Mouse (Mus musculus) MEL (cell line): ENCODE data around the gene Nup210l. TPM values are rescaled to one million over a fixed set of nuclear protein-coding genes. Genes with fewer than 3 reads are reported as not detected.

Source experiments
- DNase-seq: peaks from one replicate; pipeline ENCODE4 v3.0.0; 2011; ENCODE audit warnings: low read depth, low spot score
- H3K27ac ChIP-seq: 2 replicates; pipeline ENCODE4 v1.5.1; 2012; ENCODE audit warnings: low read depth, mild to moderate bottlenecking, control low read depth, low read length, moderate library complexity; ENCODE audit not compliant: control insufficient read depth
- H3K27me3 ChIP-seq, 2 experiments: fragments of 150-350 bp in 1 of 2; sonication (generic) in 1 of 2; 2 replicates each; pipeline ENCODE4 v1.6.1; 2012; ENCODE audit warnings: low read length in 2 of 2, mild to moderate bottlenecking in 2 of 2, improper control_type of control experiment in 1 of 2, moderate library complexity in 1 of 2; ENCODE audit not compliant: insufficient read depth in 2 of 2, control insufficient read depth in 1 of 2
- H3K36me3 ChIP-seq, 2 experiments: 2 replicates each; pipeline ENCODE4 v1.6.1; 2012 to 2014; ENCODE audit warnings: low read length in 2 of 2, improper control_type of control experiment in 1 of 2, inconsistent platforms in 1 of 2, mild to moderate bottlenecking in 1 of 2; ENCODE audit not compliant: insufficient read depth in 2 of 2, control insufficient read depth in 1 of 2
- H3K4me1 ChIP-seq, 2 experiments: fragments of 150-350 bp in 1 of 2; sonication (generic) in 1 of 2; 2 replicates each; pipeline ENCODE4 v1.6.1; 2012; ENCODE audit warnings: low read length in 2 of 2, improper control_type of control experiment in 1 of 2, mild to moderate bottlenecking in 1 of 2; ENCODE audit not compliant: insufficient read depth in 2 of 2, control insufficient read depth in 1 of 2
- H3K4me3 ChIP-seq, 2 experiments: fragments of 150-350 bp in 1 of 2; sonication (generic) in 1 of 2; 2 replicates each; pipeline ENCODE4 v1.5.1; 2012; ENCODE audit warnings: low read depth in 2 of 2, low read length in 2 of 2, mild to moderate bottlenecking in 2 of 2, moderate library complexity in 2 of 2, control low read depth in 1 of 2, improper control_type of control experiment in 1 of 2; ENCODE audit not compliant: control insufficient read depth in 1 of 2, insufficient read depth in 1 of 2
- H3K79me2 ChIP-seq: 2 replicates; pipeline ENCODE4 v1.6.1; 2012; ENCODE audit warnings: mild to moderate bottlenecking, low read length, moderate library complexity; ENCODE audit not compliant: control insufficient read depth, poor library complexity, insufficient read depth
- H3K9ac ChIP-seq: 2 replicates; pipeline ENCODE4 v1.6.1; 2012; ENCODE audit warnings: low read depth, mild to moderate bottlenecking, control low read depth, low read length, moderate library complexity; ENCODE audit not compliant: control insufficient read depth, poor library complexity, severe bottlenecking
- H3K9me3 ChIP-seq: fragments of 150-350 bp; sonication (generic); replicated peaks from 2 replicates; pipeline ENCODE4 v1.6.1; 2012; ENCODE audit warnings: mild to moderate bottlenecking, low read length, improper control_type of control experiment, moderate library complexity; ENCODE audit not compliant: insufficient read depth
- E2F4 ChIP-seq: IDR thresholded peaks from 2 replicates; pipeline ENCODE4 v1.6.1; 2011; ENCODE audit warnings: low read depth, low read length, improper control_type of control experiment, borderline replicate concordance
- EP300 ChIP-seq, 2 experiments: IDR thresholded peaks; 2 replicates each; pipeline ENCODE4 v1.6.1; 2011; ENCODE audit warnings: improper control_type of control experiment in 2 of 2, low read length in 2 of 2, low read depth in 1 of 2, mild to moderate bottlenecking in 1 of 2
- ETS1 ChIP-seq: IDR thresholded peaks from 2 replicates; pipeline ENCODE4 v1.6.1; 2012; ENCODE audit warnings: low read depth, mild to moderate bottlenecking, inconsistent platforms, low read length, improper control_type of control experiment, moderate library complexity
- GABPA ChIP-seq: IDR thresholded peaks from 2 replicates; pipeline ENCODE4 v1.6.1; 2012; ENCODE audit warnings: low read depth, mild to moderate bottlenecking, inconsistent platforms, low read length, improper control_type of control experiment, moderate library complexity
- GATA1 ChIP-seq: IDR thresholded peaks from 2 replicates; pipeline ENCODE4 v1.6.1; 2011; ENCODE audit warnings: low read depth, low read length, improper control_type of control experiment
- JUND ChIP-seq: IDR thresholded peaks from 2 replicates; pipeline ENCODE4 v1.6.1; 2011; ENCODE audit warnings: low read depth, mild to moderate bottlenecking, improper control_type of control experiment, low read length
- KAT2A ChIP-seq: conservative IDR thresholded peaks from 2 replicates; pipeline ENCODE4 v1.6.1; 2012; ENCODE audit warnings: low read depth, low read length, improper control_type of control experiment, inconsistent platforms
- MAFK ChIP-seq: IDR thresholded peaks from 2 replicates; pipeline ENCODE4 v1.6.1; 2011; ENCODE audit warnings: low read depth, mild to moderate bottlenecking, low read length, improper control_type of control experiment, borderline replicate concordance
- MAX ChIP-seq: IDR thresholded peaks from 2 replicates; pipeline ENCODE4 v1.6.1; 2011; ENCODE audit warnings: low read length, improper control_type of control experiment
- MAZ ChIP-seq: IDR thresholded peaks from 2 replicates; pipeline ENCODE4 v1.6.1; 2012; ENCODE audit warnings: low read depth, mild to moderate bottlenecking, inconsistent platforms, low read length, improper control_type of control experiment
- MYB ChIP-seq: IDR thresholded peaks from 2 replicates; pipeline ENCODE4 v1.6.1; 2011; ENCODE audit warnings: mild to moderate bottlenecking, low read depth, low read length, improper control_type of control experiment
- NELFE ChIP-seq: IDR thresholded peaks from 2 replicates; pipeline ENCODE4 v1.6.1; 2011; ENCODE audit warnings: low read depth, low read length, improper control_type of control experiment
- NRF1 ChIP-seq: IDR thresholded peaks from 2 replicates; pipeline ENCODE4 v1.6.1; 2014; ENCODE audit warnings: low read depth, mild to moderate bottlenecking, inconsistent platforms, low read length, improper control_type of control experiment, moderate library complexity; ENCODE audit not compliant: poor library complexity, insufficient read depth, severe bottlenecking
- RAD21 ChIP-seq: IDR thresholded peaks from 2 replicates; pipeline ENCODE4 v1.6.1; 2011; ENCODE audit warnings: mild to moderate bottlenecking, low read depth, low read length, improper control_type of control experiment
- RCOR1 ChIP-seq: IDR thresholded peaks from 2 replicates; pipeline ENCODE4 v1.6.1; 2012; ENCODE audit warnings: low read depth, mild to moderate bottlenecking, inconsistent platforms, low read length, improper control_type of control experiment
- SIN3A ChIP-seq: IDR thresholded peaks from 2 replicates; pipeline ENCODE4 v1.6.1; 2012; ENCODE audit warnings: low read length, improper control_type of control experiment, inconsistent platforms
- TAL1 ChIP-seq: IDR thresholded peaks from 2 replicates; pipeline ENCODE4 v1.6.1; 2012; ENCODE audit warnings: mild to moderate bottlenecking, inconsistent platforms, low read length, moderate library complexity, mixed read lengths
- TBP ChIP-seq: IDR thresholded peaks from 2 replicates; pipeline ENCODE4 v1.8.0; 2011; ENCODE audit warnings: low read depth, low read length, improper control_type of control experiment
- TCF12 ChIP-seq: IDR thresholded peaks from 2 replicates; pipeline ENCODE4 v1.6.1; 2014; ENCODE audit warnings: low read depth, mild to moderate bottlenecking, inconsistent platforms, low read length, improper control_type of control experiment, moderate library complexity
- UBTF ChIP-seq: IDR thresholded peaks from 2 replicates; pipeline ENCODE4 v1.6.1; 2012; ENCODE audit warnings: low read depth, mild to moderate bottlenecking, inconsistent platforms, low read length, improper control_type of control experiment, moderate library complexity, borderline replicate concordance; ENCODE audit not compliant: insufficient read depth
- USF2 ChIP-seq, 2 experiments: IDR thresholded peaks; 2 replicates each; pipeline ENCODE4 v1.6.1; 2011 to 2012; ENCODE audit warnings: improper control_type of control experiment in 2 of 2, low read length in 2 of 2, borderline replicate concordance in 1 of 2, inconsistent platforms in 1 of 2, low read depth in 1 of 2, mild to moderate bottlenecking in 1 of 2; ENCODE audit not compliant: insufficient read depth in 1 of 2
- ZC3H11A ChIP-seq: IDR thresholded peaks from 2 replicates; pipeline ENCODE4 v1.6.1; 2012; ENCODE audit warnings: low read depth, mild to moderate bottlenecking, inconsistent platforms, low read length, improper control_type of control experiment
- polyA plus RNA-seq, 2 experiments: library from polyadenylated mRNA; stranded (reverse) in 1 of 2; unstranded in 1 of 2; fragments of >175 nt in 1 of 2; fragments of >200 nt in 1 of 2; gene quantifications; 2 replicates each; pipeline versions ENCODE4 v1.2.1 to v1.2.4; 2012; ENCODE audit warnings: low replicate concordance in 2 of 2, low read depth in 1 of 2; ENCODE audit not compliant: insufficient read length in 2 of 2, insufficient read depth in 1 of 2, missing spikeins in 1 of 2
- total RNA-seq: library from RNA; depleted of rRNA; stranded (reverse); fragments of 300-350 nt; gene quantifications from 2 replicates; pipeline ENCODE4 v1.2.3, GENCODE M21; 2012

Gene Nup210l
- total and polyA plus RNA-seq, 3 experiments: 0.54 to 0.65 TPM; not detected in 1

DNA sequence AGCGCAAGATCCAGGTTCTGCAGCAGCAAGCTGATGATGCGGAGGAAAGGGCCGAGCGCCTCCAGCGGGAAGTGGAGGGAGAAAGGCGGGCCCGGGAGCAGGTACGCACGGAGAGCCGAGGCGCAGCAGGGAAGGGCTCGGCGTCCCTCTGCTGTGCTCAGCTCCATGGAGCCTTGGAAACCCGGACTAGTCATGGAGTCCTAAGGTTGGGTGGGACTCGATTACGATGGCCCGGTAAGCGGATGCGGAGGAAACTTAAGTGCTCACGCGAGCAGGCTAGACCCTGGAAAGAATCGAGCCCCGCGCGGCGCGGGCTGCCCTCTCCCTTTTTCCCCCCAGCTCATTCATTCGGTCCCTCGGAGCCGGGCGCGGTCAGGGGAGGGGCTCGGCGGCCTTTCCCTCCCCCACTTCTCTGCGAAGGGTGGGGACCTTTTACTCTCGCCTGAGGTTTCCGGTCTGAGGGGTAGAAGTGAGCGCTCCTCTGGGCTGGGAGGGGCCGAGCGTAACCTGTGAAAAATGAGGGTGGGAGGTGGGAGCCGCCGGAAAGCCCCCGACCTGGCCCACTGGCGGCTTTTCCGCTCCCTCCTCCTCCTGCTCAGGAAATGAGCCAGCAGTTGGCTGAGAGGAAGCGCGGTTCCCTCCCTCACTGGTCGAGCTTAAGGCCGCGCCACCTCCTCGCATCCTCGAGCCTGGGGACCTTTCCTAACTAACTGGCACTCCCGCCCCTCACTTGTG is 24.0 kb upstream of the Nup210l start (continued):
- TF ChIP-seq UBTF: no peak
- no peak for TF ChIP-seq RAD21
- no peak for TF ChIP-seq KAT2A
- peak; percentile 28 for TF ChIP-seq TBP

GRCm38 (mm10) chr3:90080498-90080863 is 23.5 kb upstream of the Nup210l start:
- DNase-seq: no peak
- H3K4me1 ChIP-seq: peaks cover 24 to 46% of the 10 kb centered on the region in 2 experiments
- TF ChIP-seq E2F4 (no peak), ETS1 (peak; percentile 53), ZC3H11A (no peak), GABPA (no peak), JUND (no peak), NELFE (no peak), SIN3A (peak; percentile 37; the same call in 1 of the 2 replicates), TAL1 (no peak), NRF1 (no peak), TBP (0 out of 2 replicates have a peak, but pooled peaks have one; percentile 12), MAZ (no peak), RAD21 (no peak), MAX (0 out of 2 replicates have a peak, but pooled peaks have one; percentile 2), EP300 (IDR thresholded peaks at IDR 0.05; ENCODE audit: low read depth in 1 of 2, low read length in 2 of 2) (peak in 1 of 2 experiments; percentile 33; a peak in 2 of 4 replicates), RCOR1 (peak; percentile 88), MAFK (no peak), MYB (no peak), KAT2A (no peak), GATA1 (peak; percentile 55), TCF12 (no peak), USF2 (IDR thresholded peaks at IDR 0.05; ENCODE audit: borderline replicate concordance in 1 of 2, insufficient read depth in 1 of 2, low read depth in 1 of 2, low read length in 2 of 2) (no peak)

More at GRCm38 (mm10) chr3:90080498-90080863, 23.5 kb upstream of the Nup210l start:
- peak overlapping the region; percentile 92 for H3K27ac ChIP-seq
- no peaks in the 10 kb centered on the region for H3K9me3 ChIP-seq
- peak overlapping the region; percentile 78 for H3K9ac ChIP-seq
- peak overlapping the region; percentile 67 to 71 for H3K4me3 ChIP-seq
- peaks cover 52% of the 10 kb centered on the region for H3K79me2 ChIP-seq
- peaks cover 0 to 44% of the 10 kb centered on the region in 2 experiments; a peak in 3 of 4 replicates for H3K36me3 ChIP-seq
- no peaks in the 10 kb centered on the region for H3K27me3 ChIP-seq
